11 mouse cellular contexts compared by ENCODE assay signal in genomic region chr5:139804573-139805111, GRCm38 (mm10). TPM values are rescaled to one million over a fixed set of nuclear protein-coding genes. Genes with fewer than 3 reads are reported as not detected.
DNase-seq lines count a peak whose midpoint lies in the region; ATAC-seq lines count a peak whose summit lies in the region.
"Had no signal": no experiment of that assay in that cellular context is flagged by ENCODE, and none has a peak within 500 bp of the region (broad histone marks: within the 10 kb centered on the region; RNA-seq: fewer than 3 reads in every experiment).

No protein-coding gene starts in this region.

- H3K4me3 ChIP-seq in heart, embryonic 16.5 days (ENCODE audit: low read length) = no peak overlapping the region

- 64% methylated on average over 11 of the region's 11 CpGs for WGBS in heart, embryonic 16.5 days

- H3K27ac ChIP-seq in heart, embryonic 16.5 days (ENCODE audit: low read length) = peak overlapping the region; percentile 75

- H3K36me3 ChIP-seq in heart, embryonic 16.5 days (ENCODE audit: control insufficient read depth, insufficient read depth) = peaks cover 17% of the 10 kb centered on the region

- H3K4me2 ChIP-seq in heart, embryonic 16.5 days (ENCODE audit: low read depth, low read length) = no peak overlapping the region

- H3K9ac ChIP-seq in heart, embryonic 16.5 days (ENCODE audit: low read length) = 0 out of 2 replicates have a peak overlapping the region, but pooled peaks have one; percentile 28

- no peak for ATAC-seq in heart, embryonic 16.5 days (replicated peaks; ENCODE audit: extremely low read depth, insufficient read depth, low FRiP score)
- peak; percentile 38 for ATAC-seq in megakaryocyte progenitor cell, adult 5-6 weeks (replicated peaks; ENCODE audit: poor library complexity)

- peaks cover 22% of the 10 kb centered on the region for H3K4me1 ChIP-seq in heart, embryonic 16.5 days (ENCODE audit: control insufficient read depth, insufficient read depth, low read length)

- no peaks in the 10 kb centered on the region for H3K9me3 ChIP-seq in heart, embryonic 16.5 days (replicated peaks; ENCODE audit: control insufficient read depth, low read length)

- intact Hi-C loops in heart, postnatal 36 days (cut with DNase I) = no loop called here

- DNase-seq in heart, postnatal 36 days = no peak
- DNase-seq in c-Kit-negative CD71-positive TER-119-positive erythroid progenitor cells, embryonic 14.5 days (ENCODE audit: low read depth, low spot score) = peak; percentile 57
- peak; percentile 5 for DNase-seq in heart, postnatal 4 days
- no peak for DNase-seq in adrenal gland, adult 8-10 months
- DNase-seq in layer of hippocampus, postnatal 25 days (ENCODE audit: extremely low spot score in 1 of 2, low spot score in 1 of 2) = no peak
- DNase-seq: cerebellum, adult 18-20 months; gastrocnemius, postnatal 25 days; kidney, adult 9 months had no signal

- no peaks in the 10 kb centered on the region for H3K27me3 ChIP-seq in heart, embryonic 16.5 days (ENCODE audit: control insufficient read depth, insufficient read depth, low read length)

RNA-seq across cellular contexts. Expression of gene Mafk, which starts 13.3 kb away (rescaled TPM):
- polyA plus RNA-seq in heart, embryonic 16.5 days (2015; fragmentation: Nextera tagmentation; extraction: Ambion mirVana) = 22.1 and 24.9 TPM in 2 replicates
- 10 to 100 TPM; 36.9 to 37.7 TPM for total RNA-seq in heart, postnatal 36 days (2021)
- 10 to 100 TPM; 28.1 to 29.1 TPM for total RNA-seq in heart, postnatal 4 days (2021)
- total RNA-seq in megakaryocyte progenitor cell, adult 5-6 weeks (2015) = 11.0 and 13.4 TPM in 2 replicates
- 22.7 and 27.0 TPM in 2 replicates for total RNA-seq in megakaryocyte progenitor cell, adult 5-6 weeks (2017)
- total RNA-seq in adrenal gland, adult 8-10 months (2022) = 10 to 100 TPM; 28.7 to 45.0 (median 30.4) TPM
- total RNA-seq in layer of hippocampus, postnatal 25 days (2021) = 10 to 100 TPM; 10.0 to 10.6 TPM

RNA-seq across cellular contexts. Expression of gene Tmem184a, which starts 15.1 kb away (rescaled TPM):
- 0.46 and 1.3 TPM in 2 replicates for polyA plus RNA-seq in heart, embryonic 16.5 days (2015; fragmentation: Nextera tagmentation; extraction: Ambion mirVana)
- total RNA-seq in heart, postnatal 36 days (2021) = not detected
- total RNA-seq in heart, postnatal 4 days (2021) = under 1 TPM; 0.07 to 0.14 TPM
- total RNA-seq in megakaryocyte progenitor cell, adult 5-6 weeks (2015) = 0.10 TPM in 1 of 2 replicates, not detected in the other
- not detected in 2 replicates for total RNA-seq in megakaryocyte progenitor cell, adult 5-6 weeks (2017)
- total RNA-seq in adrenal gland, adult 8-10 months (2022) = under 1 TPM; 0.07 to 0.67 (median 0.21) TPM
- under 1 TPM; 0.16 to 0.32 TPM for total RNA-seq in layer of hippocampus, postnatal 25 days (2021)

RNA-seq across cellular contexts. Expression of gene Gm26938, which starts 21.6 kb away (rescaled TPM):
- polyA plus RNA-seq in heart, embryonic 16.5 days (2015; fragmentation: Nextera tagmentation; extraction: Ambion mirVana) = not detected in 2 replicates
- total RNA-seq in heart, postnatal 36 days (2021) = not detected
- total RNA-seq in heart, postnatal 4 days (2021) = not detected
- total RNA-seq in megakaryocyte progenitor cell, adult 5-6 weeks (2015) = not detected in 2 replicates
- not detected in 2 replicates for total RNA-seq in megakaryocyte progenitor cell, adult 5-6 weeks (2017)
- total RNA-seq in adrenal gland, adult 8-10 months (2022) = not detected
- total RNA-seq in layer of hippocampus, postnatal 25 days (2021) = not detected
- total RNA-seq: gastrocnemius, postnatal 25 days had no signal
- polyA plus RNA-seq: neural tube, embryonic 14.5 days had no signal

RNA-seq across cellular contexts. Expression of gene Psmg3, which starts 22.0 kb away (rescaled TPM):
- polyA plus RNA-seq in heart, embryonic 16.5 days (2015; fragmentation: Nextera tagmentation; extraction: Ambion mirVana) = 43.3 and 44.6 TPM in 2 replicates
- 10 to 100 TPM in 1 of 2 experiments, 1 to 10 TPM in 1; 9.5 to 11.8 TPM for total RNA-seq in heart, postnatal 36 days (2021)
- total RNA-seq in heart, postnatal 4 days (2021) = 10 to 100 TPM; 12.2 to 15.2 TPM
- 27.3 and 30.9 TPM in 2 replicates for total RNA-seq in megakaryocyte progenitor cell, adult 5-6 weeks (2015)
- 24.6 and 32.5 TPM in 2 replicates for total RNA-seq in megakaryocyte progenitor cell, adult 5-6 weeks (2017)
- 10 to 100 TPM; 21.2 to 26.6 (median 23.3) TPM for total RNA-seq in adrenal gland, adult 8-10 months (2022)
- 10 to 100 TPM; 20.5 TPM for total RNA-seq in layer of hippocampus, postnatal 25 days (2021)

RNA-seq across cellular contexts. Expression of gene Ints1, which starts 29.2 kb away (rescaled TPM):
- polyA plus RNA-seq in heart, embryonic 16.5 days (2015; fragmentation: Nextera tagmentation; extraction: Ambion mirVana) = 16.9 and 20.2 TPM in 2 replicates
- 10 to 100 TPM; 40.4 to 42.7 TPM for total RNA-seq in heart, postnatal 36 days (2021)
- 10 to 100 TPM; 50.6 to 54.8 TPM for total RNA-seq in heart, postnatal 4 days (2021)
- 63.8 and 65.1 TPM in 2 replicates for total RNA-seq in megakaryocyte progenitor cell, adult 5-6 weeks (2015)
- 41.0 and 47.0 TPM in 2 replicates for total RNA-seq in megakaryocyte progenitor cell, adult 5-6 weeks (2017)
- 10 to 100 TPM; 59.3 to 74.4 (median 65.0) TPM for total RNA-seq in adrenal gland, adult 8-10 months (2022)
- total RNA-seq in layer of hippocampus, postnatal 25 days (2021) = 100 to 1,000 TPM in 1 of 2 experiments, 10 to 100 TPM in 1; 79.4 to 103 TPM

Comparison
In these comparisons a context has a peak if more than half of its experiments do, and no peak if none do; other contexts are left out.
1. DNase-seq: peak in c-Kit-negative CD71-positive TER-119-positive erythroid progenitor cells, embryonic 14.5 days (single experiment) and heart, postnatal 4 days (single experiment); none in heart, postnatal 36 days (0 of 2), adrenal gland, adult 8-10 months (single experiment) and layer of hippocampus, postnatal 25 days (0 of 2).